Mouse (Mus musculus): ENCODE measurements around the gene Gm33543.

DNA sequence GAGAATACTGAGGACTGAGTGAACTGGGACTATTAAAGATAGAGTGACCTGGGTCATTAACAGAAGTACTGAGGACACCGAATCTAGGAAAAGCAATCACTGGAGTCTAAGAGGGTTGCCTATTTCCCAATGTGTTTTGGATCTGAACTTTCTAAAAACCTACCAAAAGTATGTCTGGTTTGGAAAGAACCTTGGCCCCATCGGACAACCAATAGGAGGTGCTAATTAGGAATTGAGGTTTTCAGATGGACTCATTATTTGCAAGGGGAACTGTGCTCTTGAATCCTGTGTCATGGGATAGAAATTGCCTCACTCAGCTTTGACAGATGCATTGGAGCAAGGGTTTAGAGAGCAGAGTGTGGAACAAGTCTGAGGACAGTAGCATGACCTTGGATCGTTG is 1.5 kb downstream of the Gm33543 start:
- TF ChIP-seq FLI1 (IDR thresholded peaks at IDR 0.05; ENCODE audit: low read length) (no peak), GATA1 (IDR thresholded peaks at IDR 0.05; ENCODE audit: borderline replicate concordance, low read length) (no peak)

Data from megakaryocyte, embryonic 14.5 days (primary cell).